Mouse (Mus musculus) kidney, adult 2 months (tissue): Measurements from ENCODE around the gene Htr3a. TPM values are rescaled to one million over a fixed set of nuclear protein-coding genes. Genes with fewer than 3 reads are reported as not detected.

Experiments used
- DNase-seq: peaks from one replicate; pipeline ENCODE4 v3.0.0; 2021
- H3K27ac ChIP-seq: fragments of 200-500 bp; 2 replicates; pipeline ENCODE4 v1.5.1; 2012; ENCODE audit warnings: low read depth, low read length, control low read depth, inconsistent platforms; ENCODE audit not compliant: insufficient read depth
- H3K27me3 ChIP-seq: fragments of 200-500 bp; replicated peaks from 2 replicates; pipeline ENCODE4 v1.6.1; 2012; ENCODE audit warnings: mild to moderate bottlenecking, moderate library complexity, low read length, inconsistent platforms; ENCODE audit not compliant: control insufficient read depth, insufficient read depth
- H3K36me3 ChIP-seq: fragments of 200-500 bp; 2 replicates; pipeline ENCODE4 v1.6.1; 2012; ENCODE audit warnings: mild to moderate bottlenecking, moderate library complexity, low read length, inconsistent platforms; ENCODE audit not compliant: control insufficient read depth, insufficient read depth
- H3K4me1 ChIP-seq: fragments of 200-500 bp; 2 replicates; pipeline ENCODE4 v1.6.1; 2011; ENCODE audit warnings: low read length; ENCODE audit not compliant: control insufficient read depth, insufficient read depth
- H3K4me3 ChIP-seq: fragments of 200-500 bp; 2 replicates; pipeline ENCODE4 v1.5.1; 2011; ENCODE audit warnings: mild to moderate bottlenecking, low read depth, low read length, control low read depth; ENCODE audit not compliant: insufficient read depth
- CTCF ChIP-seq: fragments of 200-500 bp; conservative IDR thresholded peaks from 2 replicates; pipeline ENCODE4 v1.5.1; 2011; ENCODE audit warnings: low read depth, mild to moderate bottlenecking, control low read depth, low read length, moderate library complexity, mixed read lengths; ENCODE audit not compliant: insufficient read depth, insufficient read length
- POLR2A ChIP-seq: fragments of 200-500 bp; IDR thresholded peaks from one replicate; pipeline ENCODE4 v1.6.1; 2011; ENCODE audit warnings: low read depth, low read length, control low read depth
- WGBS: fragments of 180-500 bp; shearing (Covaris S2); methylation state at CpG from one replicate; pipeline ENCODE4 v1.1.7; 2018; 5-methylcytosine and 5-hydroxymethylcytosine counted together
- polyA plus RNA-seq: library from polyadenylated mRNA; depleted of rRNA; stranded (reverse); fragments of >200 nt; gene quantifications from 2 replicates; pipeline ENCODE4 v1.2.3, GENCODE M21; 2012

The Htr3a gene
- polyA plus RNA-seq, 1 experiment: 2.5 TPM

- Histone ChIP-seq H3K36me3 (no peaks in the 10 kb centered on the region), H3K4me3 (no peak overlapping the region), H3K27me3 (no peaks in the 10 kb centered on the region), H3K4me1 (no peaks in the 10 kb centered on the region), H3K27ac (no peak overlapping the region)
- no peak for TF ChIP-seq CTCF
- no peak for TF ChIP-seq POLR2A
- DNase-seq: peak; percentile 14
- 65% methylated on average over 2 of the region's 2 CpGs for WGBS
Measured at GRCm38 (mm10) chr9:48903766-48904165, 7.1 kb downstream of the Htr3a start.

DNA sequence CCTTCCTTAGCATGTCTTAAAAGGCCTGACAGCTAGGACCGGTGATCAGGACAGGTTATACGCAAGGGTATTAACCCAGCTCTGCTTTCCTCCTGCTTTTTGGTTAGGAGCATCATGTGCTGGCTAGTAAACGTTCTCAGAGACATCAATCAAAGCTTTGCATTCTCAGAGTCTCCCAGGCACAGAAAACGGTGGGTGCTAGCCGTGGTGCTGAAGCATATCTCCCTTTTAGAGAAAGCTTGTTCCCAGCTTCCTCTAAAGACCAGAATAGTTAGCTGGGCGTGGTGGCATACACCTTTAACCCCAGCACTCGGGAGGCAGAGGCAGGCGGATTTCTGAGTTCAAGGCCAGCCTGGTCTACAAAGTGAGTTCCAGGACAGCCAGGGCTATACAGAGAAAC is 12.3 kb downstream of the Htr3a start:
- TF ChIP-seq CTCF: no peak
- TF ChIP-seq POLR2A: no peak
- no peak overlapping the region for H3K4me3 ChIP-seq
- H3K36me3 ChIP-seq: no peaks in the 10 kb centered on the region
- no peaks in the 10 kb centered on the region for H3K27me3 ChIP-seq
- peak; percentile 12 for DNase-seq
- no peaks in the 10 kb centered on the region for H3K4me1 ChIP-seq
- H3K27ac ChIP-seq: no peak overlapping the region
- 18% methylated on average over 8 of the region's 8 CpGs for WGBS

DNA sequence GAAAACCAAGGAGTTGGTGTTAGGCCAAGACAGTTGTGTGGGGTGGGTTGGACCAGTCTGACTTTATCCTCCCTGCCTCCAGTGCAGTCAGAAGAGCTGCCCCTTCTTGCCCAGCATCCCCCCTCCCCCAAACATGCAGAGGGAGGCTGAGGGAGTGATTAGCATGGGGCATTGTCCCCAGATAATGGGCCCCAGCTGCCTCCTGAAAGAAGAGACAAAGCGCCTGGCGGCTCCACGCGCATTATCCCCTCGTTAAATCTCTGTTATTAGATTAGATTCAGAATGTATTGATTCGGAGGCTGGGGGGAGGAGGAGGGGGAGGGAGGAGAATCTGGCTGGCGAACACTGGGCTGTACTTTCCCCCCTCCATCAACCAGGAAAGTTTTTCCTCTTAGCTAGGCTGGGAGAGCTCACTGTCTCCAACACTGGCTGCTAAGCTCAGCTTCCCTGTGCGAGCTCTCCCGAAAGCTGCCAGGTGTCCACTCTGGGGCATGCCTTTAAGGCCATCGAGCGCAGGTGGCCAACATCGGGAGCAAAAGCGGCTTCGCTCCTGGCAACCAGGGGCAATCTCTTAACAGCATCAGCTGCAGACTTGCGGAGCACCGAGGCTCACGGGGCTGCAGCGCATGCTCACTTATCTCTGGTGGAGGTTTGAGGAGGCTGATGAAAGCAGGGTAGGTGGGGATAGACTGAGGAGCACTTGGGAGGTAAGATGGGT is 14.9 kb downstream of the Htr3a start:
- H3K36me3 ChIP-seq: no peaks in the 10 kb centered on the region
- WGBS: 23% methylated on average over 18 of the region's 18 CpGs
- no peak overlapping the region for H3K4me3 ChIP-seq
- H3K27me3 ChIP-seq: no peaks in the 10 kb centered on the region
- no peaks in the 10 kb centered on the region for H3K4me1 ChIP-seq
- TF ChIP-seq POLR2A (no peak), CTCF (no peak)
- H3K27ac ChIP-seq: no peak overlapping the region
- DNase-seq: no peak

DNA sequence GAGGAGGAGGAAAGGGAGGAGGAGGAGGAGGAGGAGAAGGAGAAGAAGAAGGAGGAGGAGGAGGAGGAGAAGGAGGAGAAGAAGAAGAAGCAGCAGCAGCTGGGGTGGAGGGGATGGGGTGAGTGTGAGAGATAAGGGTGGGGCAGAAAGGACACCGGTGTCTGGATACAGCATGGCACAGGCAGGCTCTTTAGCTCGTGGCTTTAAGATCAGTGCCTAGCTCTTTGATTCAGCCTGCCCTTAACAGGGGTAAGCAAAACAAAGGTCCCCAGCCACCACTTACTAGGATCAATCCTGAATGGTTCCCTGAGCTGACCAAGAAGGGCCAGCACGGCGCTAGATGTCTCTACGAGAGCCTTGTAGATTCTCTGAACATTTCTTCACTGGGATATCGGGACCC is 16.1 kb downstream of the Htr3a start:
- H3K4me3 ChIP-seq: no peak overlapping the region
- H3K36me3 ChIP-seq: no peaks in the 10 kb centered on the region
- TF ChIP-seq CTCF (no peak), POLR2A (no peak)
- no peak for DNase-seq
- H3K4me1 ChIP-seq: no peaks in the 10 kb centered on the region
- H3K27ac ChIP-seq: no peak overlapping the region
- H3K27me3 ChIP-seq: no peaks in the 10 kb centered on the region
- WGBS: 74% methylated on average over 6 of the region's 6 CpGs

DNA sequence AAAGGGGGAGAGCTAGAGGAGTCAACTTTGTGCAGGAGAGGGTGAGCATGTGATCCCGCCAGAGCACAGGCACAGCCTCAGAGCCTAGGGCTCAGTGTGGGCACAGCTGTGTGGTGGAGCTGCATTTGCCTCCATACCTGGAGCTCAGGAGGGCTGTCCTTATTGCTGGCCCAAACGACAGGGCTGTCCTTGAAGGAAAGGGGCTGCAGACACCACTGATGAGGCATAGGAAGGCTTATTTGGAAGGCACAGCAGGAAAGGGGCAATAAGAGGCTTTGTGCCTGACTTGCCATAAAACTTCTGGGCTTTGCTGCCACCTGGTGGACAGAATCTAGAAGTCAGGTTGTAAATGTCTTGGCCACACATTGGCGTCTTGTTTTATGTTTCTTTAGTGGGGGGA is 16.9 kb downstream of the Htr3a start:
- TF ChIP-seq CTCF (peak; percentile 75), POLR2A (no peak)
- H3K27ac ChIP-seq: no peak overlapping the region
- no peaks in the 10 kb centered on the region for H3K4me1 ChIP-seq
- 27% methylated on average over 3 of the region's 3 CpGs for WGBS
- no peaks in the 10 kb centered on the region for H3K27me3 ChIP-seq
- no peak overlapping the region for H3K4me3 ChIP-seq
- DNase-seq: peak; percentile 66
- no peaks in the 10 kb centered on the region for H3K36me3 ChIP-seq

- H3K36me3 ChIP-seq: no peaks in the 10 kb centered on the region
- no peak overlapping the region for H3K27ac ChIP-seq
- 77% methylated on average over 7 of the region's 7 CpGs for WGBS
- H3K4me1 ChIP-seq: no peaks in the 10 kb centered on the region
- no peak overlapping the region for H3K4me3 ChIP-seq
- H3K27me3 ChIP-seq: no peaks in the 10 kb centered on the region
- TF ChIP-seq POLR2A: no peak
- no peak for TF ChIP-seq CTCF
- DNase-seq: no peak
Measured at GRCm38 (mm10) chr9:48889093-48889492, 21.8 kb downstream of the Htr3a start.

- no peaks in the 10 kb centered on the region for H3K4me1 ChIP-seq
- no peaks in the 10 kb centered on the region for H3K27me3 ChIP-seq
- no peak for TF ChIP-seq CTCF
- no peak for TF ChIP-seq POLR2A
- no peak overlapping the region for H3K4me3 ChIP-seq
- no peak for DNase-seq
- no peak overlapping the region for H3K27ac ChIP-seq
- WGBS: 67% methylated on average over 8 of the region's 8 CpGs
- no peaks in the 10 kb centered on the region for H3K36me3 ChIP-seq
Measured at GRCm38 (mm10) chr9:48872896-48873295, 38.0 kb downstream of the Htr3a start.
